Mouse (Mus musculus) heart, adult 11 months (tissue): ENCODE results near the gene Ephb2.

Experiments used
- DNase-seq: peaks from one replicate; pipeline ENCODE4 v3.0.0; 2022

Gene Ephb2

DNA sequence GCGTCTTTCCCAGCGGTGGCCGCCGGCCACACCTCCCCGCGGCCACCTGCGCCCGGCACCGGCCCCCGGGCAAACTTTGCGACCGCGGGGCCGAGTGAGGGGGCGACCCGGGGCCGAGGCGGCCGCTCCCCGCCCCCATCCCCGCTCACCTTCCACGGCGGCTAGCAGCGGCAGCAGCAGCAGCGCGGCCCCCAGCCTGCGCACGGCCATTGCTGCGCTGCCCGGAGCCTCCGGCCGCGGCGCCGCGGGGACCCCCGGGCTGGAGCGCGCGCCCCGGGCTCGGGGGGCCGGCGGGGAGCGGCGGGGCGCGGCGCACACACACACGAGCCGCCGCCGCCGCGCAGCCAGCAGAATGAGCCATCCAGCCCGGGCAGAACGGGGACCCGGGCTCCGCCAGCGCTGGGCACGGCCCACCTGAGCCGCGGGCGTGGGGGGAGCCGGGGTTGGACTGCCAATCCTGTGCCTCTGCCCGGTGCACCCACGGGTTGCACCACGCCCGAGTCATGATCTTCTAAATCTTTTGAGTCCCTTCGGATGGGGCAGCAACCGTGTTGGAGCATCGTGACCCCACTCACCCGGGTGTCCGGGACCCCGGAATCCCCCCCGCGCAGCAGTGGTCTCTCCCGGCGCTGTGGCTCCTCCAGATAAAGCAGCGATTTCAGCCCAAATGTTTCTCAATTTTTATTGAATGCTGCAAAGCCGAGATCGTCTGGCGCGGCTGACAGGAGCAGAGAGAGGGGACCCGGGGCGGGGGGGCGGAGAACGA, at the start of gene Ephb2:
Gene Ephb2, minus strand, starts transcription at position 368 of the 766 bp plus-strand sequence.
- DNase-seq, result peak; percentile 95

DNA sequence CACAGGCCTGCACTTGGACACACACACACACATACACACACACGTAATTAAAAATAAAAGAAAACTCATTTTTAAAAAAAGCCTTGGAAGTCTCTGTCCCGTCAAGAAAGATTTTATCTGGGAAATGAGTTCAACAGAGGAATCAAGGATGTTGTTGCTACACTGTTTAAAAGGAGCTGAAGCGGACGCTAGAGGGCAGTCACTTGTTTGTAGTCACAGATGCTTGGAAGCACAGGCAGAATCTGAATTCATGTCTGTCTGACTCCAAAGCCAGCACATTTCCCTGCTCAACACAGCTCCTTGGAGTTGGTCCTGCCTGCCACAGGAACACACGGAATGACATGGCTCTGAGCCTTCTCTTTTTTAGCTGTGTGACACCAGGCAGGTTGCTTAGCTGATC, 42.8 kb upstream of the Ephb2 start:
- DNase-seq, result peak; percentile 88

DNA sequence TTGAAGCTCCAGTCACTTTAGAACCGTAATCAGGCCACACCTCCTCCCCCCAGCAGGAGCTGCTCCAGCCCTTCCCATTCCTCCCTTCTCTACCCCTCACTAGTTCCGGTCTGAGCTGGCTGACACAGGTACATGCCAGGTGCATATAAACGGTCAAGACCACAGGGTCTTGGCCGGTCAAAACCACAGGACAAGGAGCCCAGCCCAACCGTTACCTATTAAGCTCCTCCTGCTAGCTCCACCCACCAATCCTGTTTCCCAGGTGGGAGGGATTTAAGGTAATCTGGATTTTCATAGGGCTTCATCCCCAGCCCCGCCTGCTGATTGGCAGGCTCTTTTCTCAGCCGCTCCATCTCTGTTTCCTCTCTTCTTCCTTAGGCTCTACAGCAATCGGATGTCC, 42.4 kb upstream of the Ephb2 start:
- DNase-seq, result peak; percentile 82

DNA sequence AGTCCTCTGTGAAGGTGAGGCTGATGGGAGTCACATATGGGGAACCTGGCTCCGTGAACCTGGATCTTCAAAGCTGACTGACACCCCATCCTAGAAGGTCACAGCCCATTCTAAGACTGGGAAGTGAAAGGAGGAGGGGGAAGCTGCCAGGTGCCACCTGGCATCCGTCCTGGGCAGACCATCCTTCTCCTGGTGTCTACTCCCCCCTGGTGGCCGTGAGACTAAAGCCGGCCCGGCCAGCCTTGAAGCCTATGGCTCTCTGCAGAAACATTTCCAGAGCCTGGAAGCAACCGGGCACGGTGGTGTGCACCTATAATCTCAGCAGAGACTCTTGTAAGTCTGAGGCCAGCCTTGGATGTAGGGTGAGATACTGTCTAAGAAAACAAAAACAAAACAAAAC, 41.2 kb upstream of the Ephb2 start:
- peak; percentile 82 for DNase-seq

DNA sequence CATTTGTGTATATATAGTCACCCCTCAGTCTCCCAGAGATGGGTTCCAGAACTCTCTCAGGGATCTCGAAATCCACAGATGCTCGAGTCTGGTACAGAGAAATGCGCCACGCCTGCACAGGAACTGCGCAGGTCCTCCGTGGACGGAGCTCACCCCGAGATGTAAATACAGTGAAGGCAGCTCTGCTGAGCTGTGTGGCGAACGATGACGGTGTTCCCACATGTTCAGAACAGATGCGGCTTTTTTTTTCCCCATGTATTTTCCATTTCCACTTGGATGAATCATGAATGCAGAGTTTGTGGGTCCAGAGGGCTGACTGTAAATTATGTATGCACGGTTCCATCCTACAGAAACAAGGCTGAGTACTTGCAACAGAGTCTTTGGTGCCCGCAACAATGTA, 39.2 kb upstream of the Ephb2 start:
- DNase-seq, result no peak

DNA sequence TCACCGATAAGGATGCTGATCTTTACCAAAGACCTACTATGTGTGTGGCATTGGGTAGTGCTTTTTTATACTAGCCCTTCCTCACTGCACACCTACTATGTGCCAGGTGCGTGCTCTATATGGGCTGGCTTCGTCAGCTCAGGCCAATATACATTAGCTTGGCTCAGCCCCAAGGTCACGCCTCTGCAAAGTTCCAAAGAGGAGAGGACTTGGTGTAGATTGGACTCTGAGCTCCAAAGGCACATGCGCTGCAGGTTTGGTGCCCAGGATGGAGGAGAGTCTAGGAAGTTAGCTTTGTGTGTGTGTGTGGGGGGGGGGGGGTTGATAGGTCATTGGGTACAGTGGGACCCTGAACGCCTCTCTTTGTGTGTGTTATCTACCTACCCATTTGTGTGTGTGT, 32.6 kb upstream of the Ephb2 start:
- no peak for DNase-seq

DNA sequence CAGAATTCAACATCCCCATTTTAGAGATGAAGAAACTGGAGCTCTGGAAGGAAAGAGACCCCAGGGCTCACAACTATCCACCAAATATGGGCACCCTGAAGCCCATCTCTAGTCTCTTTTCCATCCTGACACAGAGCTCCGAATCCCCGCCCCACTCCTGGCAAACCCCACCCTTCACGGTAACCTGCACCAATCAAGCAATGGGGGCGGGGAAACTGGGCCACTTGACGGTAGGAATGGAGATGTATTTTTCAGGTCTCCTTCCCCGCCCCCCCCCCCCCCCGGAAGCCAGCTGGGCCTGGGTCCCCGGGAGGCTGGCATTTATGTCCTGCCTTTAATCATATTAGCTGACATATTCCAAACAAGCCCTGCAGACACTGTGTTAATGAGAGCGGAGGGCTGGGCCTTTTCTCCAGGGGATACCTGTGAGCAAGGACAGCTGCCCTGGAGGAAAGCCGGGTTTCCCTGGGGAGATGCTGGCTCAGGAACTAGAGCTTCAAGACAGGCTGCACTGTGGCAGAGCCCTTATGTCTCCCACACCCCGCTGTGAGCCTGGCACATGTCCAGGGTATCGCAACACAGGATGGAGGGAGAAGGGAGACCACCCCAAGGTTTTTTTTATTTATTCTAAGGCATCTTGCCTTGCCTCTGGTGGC, 32.0 kb upstream of the Ephb2 start:
- DNase-seq, result no peak

DNA sequence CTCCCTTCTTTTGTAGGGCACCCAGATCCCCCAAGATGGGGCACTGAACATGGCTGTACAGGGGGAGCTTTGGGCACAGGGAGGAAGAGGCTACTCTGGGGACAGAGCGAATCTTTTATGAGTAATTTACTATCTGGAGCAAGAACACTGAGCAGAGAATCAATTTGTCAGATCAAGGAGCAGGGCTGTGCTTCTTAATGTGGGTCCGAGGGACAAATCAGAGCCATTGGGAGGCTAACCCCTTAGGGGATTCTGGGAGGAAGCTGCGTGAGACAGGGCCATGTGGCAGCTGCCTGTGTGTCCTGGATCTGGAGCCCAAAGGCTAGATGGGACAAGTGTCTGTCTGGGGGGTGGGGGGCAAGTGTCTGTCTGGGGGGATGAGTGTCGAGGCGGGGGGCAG, 29.7 kb upstream of the Ephb2 start:
- DNase-seq, result no peak

DNA sequence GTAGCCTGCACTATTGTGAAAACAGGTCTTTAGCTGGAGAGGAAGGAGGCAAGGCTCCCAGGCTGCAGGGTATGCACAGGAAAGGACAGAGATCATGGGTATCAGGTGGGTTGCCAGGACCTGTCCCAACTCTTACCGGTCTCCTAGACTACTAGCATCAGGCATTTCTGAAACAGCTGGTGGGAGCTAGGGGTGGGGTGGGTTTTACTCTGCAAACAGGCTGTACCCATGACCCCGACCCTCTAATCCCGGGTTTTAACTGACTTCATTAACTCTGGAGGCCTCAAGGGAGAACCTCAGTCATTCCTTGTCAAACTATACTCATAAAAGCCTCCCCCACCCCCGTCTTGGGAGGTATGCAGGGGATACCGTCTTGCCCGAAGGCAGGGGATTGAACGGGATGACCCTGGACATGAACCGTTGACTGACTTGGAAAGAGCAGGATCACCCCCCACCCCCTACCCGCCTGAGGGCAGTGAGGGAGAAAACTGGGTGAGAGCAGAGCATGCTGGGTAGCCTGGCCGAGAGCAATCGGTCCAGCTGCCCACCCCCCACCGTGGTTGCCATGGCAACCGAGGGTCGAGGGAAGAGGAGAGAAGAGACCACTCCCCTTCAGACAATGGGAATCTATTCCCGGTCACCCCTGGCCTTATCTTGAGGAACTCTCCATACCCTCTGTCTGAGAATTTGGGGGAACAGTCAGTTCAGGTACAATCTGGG, 29.1 kb upstream of the Ephb2 start:
- DNase-seq, result no peak

DNA sequence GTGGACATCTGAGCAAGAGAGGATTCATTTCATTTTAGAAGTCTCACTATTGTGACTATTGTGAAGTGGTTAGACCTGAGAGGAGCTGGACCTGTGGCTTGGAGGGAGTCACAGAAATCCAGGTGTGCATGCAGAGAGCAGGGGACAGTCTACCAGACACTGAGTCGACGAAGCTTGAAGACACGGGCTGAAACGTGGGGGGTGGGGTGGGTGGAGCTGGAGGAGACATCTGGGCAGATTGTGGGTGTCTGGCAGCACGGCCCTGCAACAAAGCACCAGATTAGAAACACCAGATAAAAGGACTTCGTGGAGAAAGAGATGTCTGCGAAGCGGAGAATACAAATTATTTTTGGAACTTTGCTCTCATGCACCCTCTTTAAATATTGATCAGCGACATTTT, 27.7 kb upstream of the Ephb2 start:
- DNase-seq, result no peak

DNA sequence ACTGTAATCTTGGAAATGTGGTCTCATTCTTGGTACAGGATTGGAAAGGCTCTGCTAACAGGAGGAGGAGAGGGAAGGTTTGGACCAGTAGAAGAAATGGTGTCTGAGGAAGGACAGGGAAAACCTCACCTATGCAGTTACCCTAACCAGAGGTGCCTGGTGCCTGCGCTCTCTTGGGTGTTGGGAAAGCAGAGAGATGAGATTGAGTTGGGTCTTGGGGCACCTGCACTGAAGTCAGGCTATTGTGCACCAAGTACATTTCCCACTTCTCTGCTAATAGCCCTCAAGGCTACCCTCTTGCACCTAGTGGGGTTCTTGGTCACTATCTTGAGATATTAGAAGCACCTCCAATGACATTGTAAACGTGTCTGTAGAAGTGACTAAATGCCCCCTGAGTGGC, 26.6 kb upstream of the Ephb2 start:
- DNase-seq, result no peak

DNA sequence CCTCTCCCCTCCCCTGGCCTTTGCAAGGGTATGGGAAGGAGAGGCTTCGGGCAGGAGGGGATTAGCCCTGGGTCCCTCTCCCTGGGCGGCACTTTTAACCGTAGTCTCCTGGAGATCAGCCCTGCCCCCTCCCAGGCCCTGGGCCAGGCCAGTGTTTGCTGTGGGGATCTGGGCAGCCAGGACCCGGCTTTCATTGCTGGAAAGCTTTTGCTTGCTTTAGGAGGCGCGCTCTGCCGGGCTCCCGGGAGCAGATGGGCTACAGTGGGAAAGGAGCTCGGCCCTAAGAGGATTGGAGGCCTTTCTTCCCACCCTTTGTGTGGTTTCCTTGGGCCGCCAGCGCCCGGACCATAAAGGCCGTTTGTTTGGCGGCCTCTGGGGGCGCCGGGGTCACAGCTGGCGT, 26.0 kb upstream of the Ephb2 start:
- no peak for DNase-seq

DNA sequence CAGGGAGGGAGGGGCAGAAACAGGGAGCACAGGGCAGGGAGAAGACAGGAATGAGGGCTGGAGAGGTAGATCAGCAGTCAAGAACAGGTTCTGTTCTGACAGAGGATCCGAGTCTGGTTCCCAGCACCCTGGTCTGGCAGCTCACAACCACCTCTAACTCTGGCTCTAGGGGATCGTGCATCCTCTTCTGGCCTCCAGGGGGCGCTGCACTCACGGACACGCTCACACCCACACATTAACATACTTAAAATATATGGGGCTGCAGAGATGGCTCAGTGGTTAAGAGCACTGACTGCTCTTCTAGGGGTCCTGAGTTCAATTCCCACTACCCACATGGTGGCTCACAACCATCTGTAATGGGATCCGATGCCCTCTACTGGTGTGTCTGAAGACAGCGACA, 24.2 kb upstream of the Ephb2 start:
- no peak for DNase-seq

DNA sequence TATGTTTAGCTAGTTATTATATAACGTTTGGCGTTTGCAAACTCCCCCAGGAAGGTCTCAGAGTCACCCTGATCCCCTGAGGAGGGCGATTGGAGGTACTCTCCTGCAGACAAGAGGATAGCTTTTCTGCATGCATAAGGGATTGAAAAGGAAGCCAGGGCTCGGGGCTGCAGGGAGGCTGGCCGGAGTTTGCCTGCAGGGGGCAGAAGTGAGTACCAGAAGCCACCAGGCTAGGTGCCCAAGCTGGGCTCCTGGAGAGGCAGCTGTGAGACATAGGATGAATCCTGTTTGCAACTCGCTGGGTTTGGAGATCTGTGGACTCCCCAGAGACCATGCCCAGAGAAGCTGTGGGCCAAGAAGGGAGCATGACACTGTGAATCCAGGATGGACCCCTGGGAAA, 19.3 kb upstream of the Ephb2 start:
- DNase-seq, result no peak

DNA sequence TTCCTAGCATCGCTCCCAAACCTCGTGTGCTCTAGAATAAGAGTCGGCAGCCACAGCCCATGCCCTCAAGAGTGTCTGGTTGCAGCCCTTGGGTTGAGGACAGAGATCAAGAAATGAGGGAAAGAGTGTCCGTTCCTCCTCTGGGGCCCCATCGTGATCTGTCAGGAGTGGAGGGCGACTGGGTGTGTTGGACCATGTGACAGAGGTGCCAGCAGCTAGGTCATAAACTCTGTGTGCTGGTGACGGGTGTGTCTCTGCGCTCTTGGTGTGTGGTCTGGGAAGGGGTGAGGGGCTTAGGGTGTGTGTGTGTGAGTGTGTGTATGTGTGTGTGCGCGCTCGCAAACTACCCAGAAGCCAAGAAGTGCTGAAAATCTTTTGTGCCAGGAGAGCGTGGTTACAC, 17.2 kb upstream of the Ephb2 start:
- DNase-seq, result no peak

DNA sequence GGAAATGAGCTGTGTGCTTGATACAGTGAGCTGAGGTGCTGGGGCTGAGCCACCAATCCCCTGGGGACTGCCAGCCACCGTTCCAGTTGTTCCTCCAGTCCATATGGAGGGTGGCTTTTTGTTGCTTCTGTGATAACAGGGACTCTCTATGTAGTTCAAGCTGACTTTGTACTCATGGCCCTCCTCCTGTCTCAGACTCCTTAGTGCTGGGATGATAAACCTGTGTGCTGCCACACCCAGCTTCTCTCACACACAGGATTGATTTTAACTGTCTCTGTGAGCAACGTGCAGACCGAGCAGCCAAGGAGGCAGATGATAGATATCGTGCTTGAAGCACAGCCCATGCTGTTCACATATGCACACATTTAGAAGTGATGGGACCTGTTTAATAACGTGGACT, 16.3 kb upstream of the Ephb2 start:
- DNase-seq, result no peak

DNA sequence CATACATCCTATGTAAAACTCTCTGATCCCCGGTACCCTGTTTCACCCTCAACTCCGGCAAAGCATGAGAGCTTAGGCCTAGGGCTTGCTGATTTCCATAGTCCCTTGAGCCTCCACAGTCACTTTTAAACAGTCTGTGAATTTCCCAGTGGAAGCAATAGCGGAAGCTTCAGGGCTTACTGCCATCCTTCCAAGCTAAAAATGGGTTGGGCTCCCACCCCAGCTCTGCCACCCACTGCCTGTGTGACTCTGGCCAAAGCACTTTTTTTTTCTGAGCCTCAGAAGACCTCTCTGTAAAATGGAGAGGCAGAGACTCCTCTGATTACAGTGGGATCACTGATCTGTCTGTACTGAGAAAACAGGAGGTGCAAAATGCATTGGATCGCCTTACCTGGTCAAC, 12.8 kb upstream of the Ephb2 start:
- DNase-seq, result no peak

DNA sequence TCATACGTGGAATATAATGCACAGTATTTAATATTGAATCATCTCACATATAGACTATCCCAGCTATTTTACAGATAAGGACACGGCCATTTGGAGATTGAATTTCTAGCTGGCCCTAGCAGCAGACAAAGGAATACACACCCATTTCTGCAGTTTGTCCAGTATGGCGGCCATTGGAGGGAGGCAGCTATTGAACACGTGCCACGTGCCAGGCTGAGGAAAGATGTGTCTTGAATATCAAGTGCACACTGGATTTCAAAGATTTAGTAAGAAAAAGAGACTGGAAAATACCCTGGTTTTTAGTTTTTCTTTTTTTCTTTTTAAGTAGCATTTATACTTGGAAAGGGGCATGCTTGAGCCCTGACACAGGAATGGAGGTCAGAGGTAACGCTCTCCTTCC, 11.4 kb upstream of the Ephb2 start:
- DNase-seq, result no peak

DNA sequence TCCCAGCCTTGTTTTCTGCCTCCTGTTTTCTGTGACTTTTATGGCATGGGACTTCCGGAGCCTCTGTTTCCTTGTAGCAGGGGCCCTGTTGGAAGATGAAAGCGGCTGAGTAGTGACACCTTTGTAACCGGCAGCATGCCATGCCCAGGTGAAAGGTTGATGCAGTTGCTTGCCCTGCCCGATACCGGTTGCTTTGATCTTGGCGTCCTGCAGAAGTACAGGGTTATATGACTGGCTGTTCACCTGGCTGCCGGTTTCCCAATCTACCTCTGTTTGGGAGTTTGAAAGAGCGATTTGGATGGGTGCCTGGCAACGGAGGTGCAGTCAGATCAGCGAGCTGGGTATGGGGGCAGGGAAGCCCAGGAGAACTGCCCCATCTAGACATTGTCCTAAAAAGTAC, 7.0 kb upstream of the Ephb2 start:
- DNase-seq, result no peak

DNA sequence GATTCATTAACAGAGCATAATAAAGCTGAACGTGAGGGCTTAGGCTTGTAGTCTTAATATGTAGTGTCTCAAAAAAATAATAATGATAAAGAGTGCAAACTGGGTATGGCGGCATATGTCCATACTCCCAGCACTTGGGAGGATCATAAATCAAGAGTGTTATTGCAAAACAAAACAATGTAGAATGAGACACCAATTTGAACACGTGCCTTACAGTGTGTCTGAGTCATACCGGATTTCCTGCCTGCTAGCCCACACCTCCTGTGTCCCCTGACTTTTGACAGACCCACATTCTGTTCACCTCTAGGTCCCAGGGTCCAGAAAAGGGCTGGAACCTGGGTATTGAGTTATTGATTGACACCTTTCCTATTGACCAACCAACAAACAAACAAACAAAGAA, 6.2 kb upstream of the Ephb2 start:
- DNase-seq, result no peak

DNA sequence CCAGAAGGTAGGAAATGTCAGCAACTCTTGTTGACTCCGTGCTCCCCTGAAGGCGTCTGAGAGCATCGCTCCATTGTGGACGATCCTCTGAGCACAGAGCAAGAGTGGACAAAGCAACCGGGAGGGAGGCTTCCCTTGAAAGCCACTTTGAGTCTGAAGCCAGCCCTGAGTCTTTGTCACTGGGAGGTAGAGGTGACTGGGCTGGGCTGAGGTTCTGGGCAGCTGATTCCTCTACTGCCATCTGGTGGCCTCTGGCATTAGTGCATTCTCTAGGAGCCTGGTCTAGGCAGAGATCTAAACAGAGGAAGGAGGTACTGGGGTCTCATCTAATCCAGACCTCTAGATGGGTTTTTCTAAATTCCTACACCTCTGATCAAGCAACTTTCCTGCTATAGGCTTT, 5.3 kb upstream of the Ephb2 start:
- no peak for DNase-seq

DNA sequence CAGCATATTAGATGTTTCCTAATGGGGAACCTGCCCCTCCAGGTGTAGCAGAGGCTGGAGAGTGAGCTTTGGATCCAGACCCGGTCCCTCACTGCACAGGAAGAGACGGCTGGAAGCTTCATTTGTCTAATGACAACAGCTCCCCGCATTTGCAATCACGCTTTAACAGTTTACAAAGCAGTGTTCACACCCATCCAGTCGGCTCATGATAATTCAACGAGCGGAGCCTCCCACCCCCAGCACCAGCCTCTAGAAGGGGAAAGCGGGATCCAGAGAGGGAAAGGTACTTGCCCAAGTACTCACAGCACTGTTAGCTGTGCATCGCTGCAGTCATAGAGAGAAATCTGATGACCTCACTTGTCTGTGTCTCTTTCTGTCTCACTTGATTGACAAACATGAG, 2.7 kb upstream of the Ephb2 start:
- DNase-seq, result no peak

DNA sequence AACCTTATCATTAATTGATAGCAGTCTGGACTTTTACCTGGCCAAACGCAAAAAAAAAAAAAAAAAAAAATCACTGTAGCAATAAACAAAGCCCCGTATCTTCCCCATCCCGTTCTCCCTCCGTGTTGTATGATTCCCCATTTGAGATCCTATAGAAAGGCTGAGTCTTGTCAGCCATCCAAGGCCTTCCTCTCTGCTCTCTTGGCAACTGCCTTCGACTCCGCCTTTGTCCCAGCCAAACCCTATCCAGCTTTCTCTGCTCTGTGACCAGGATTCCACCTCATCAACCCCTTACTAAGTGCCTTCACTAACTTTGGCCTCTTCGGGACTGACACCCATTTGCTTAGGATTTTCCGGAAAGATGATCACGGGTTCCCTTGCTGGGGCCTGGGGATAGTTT, 2.2 kb upstream of the Ephb2 start:
- DNase-seq, result no peak

DNA sequence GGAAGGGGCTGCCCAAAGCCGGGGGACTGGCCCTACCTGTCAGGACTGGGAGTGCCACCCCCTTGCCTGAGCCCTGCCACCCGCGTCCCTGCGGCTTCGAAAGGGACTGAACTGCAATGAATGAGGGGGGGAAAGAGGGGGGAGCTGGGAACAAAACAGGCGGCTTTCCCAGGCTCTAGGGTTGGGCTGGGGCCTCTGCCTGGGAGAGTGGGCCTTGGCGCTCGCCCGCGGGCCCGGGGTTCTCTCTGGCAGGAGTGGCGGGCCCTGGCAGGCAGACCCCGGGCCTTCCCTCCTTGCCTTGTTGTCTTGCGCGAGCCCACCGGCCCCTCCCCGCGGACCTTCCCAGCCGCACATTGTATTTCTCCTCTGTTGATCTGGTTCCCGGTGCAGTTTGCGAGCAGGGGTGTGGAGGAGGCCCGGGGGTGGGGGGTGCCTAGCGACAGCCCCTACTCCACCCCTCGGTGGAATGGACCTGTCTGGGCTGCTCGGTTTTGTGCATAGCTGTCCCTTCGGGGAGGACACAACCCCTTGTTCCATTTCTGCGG, 671 bp upstream of the Ephb2 start:
- DNase-seq, result peak; percentile 91
